Mouse (Mus musculus): ENCODE data around the gene 2900026A02Rik. TPM values are rescaled to one million over a fixed set of nuclear protein-coding genes. Genes with fewer than 3 reads are reported as not detected.

The 2900026A02Rik gene
- total and polyA plus RNA-seq, 3 experiments, result not detected

GRCm38 (mm10) chr5:113085931-113086330 lies 135.1 kb downstream of the 2900026A02Rik start:
- H3K79me2 ChIP-seq (ENCODE audit: control insufficient read depth, insufficient read depth, low read length, poor library complexity), result no peaks in the 10 kb centered on the region
- no peak overlapping the region for H3K27ac ChIP-seq (ENCODE audit: control insufficient read depth, low read depth, low read length)
- H3K36me3 ChIP-seq (ENCODE audit: control insufficient read depth in 1 of 2, insufficient read depth in 2 of 2, low read length in 2 of 2), result no peaks in the 10 kb centered on the region
- H3K4me1 ChIP-seq (ENCODE audit: control insufficient read depth in 1 of 2, insufficient read depth in 2 of 2, low read length in 2 of 2), result no peaks in the 10 kb centered on the region
- H3K4me3 ChIP-seq (ENCODE audit: control insufficient read depth in 1 of 2, insufficient read depth in 1 of 2, low read depth in 2 of 2, low read length in 2 of 2), result no peak overlapping the region
- H3K9ac ChIP-seq (ENCODE audit: control insufficient read depth, low read depth, low read length, poor library complexity, severe bottlenecking), result no peak overlapping the region
- no peak for TF ChIP-seq ZC3H11A (IDR thresholded peaks at IDR 0.05; ENCODE audit: low read depth, low read length)
- no peak for TF ChIP-seq CTCF (IDR thresholded peaks at IDR 0.05 in 2 of 3, conservative IDR thresholded peaks at IDR 0.05 in 1 of 3; ENCODE audit: control insufficient read depth in 1 of 3, insufficient read depth in 1 of 3, low read depth in 2 of 3, low read length in 3 of 3, poor library complexity in 1 of 3, severe bottlenecking in 1 of 3)
- no peak for TF ChIP-seq MAZ (IDR thresholded peaks at IDR 0.05; ENCODE audit: low read depth, low read length)
- H3K27me3 ChIP-seq (ENCODE audit: control insufficient read depth in 1 of 2, insufficient read depth in 2 of 2, low read length in 2 of 2), result no peaks in the 10 kb centered on the region
- H3K9me3 ChIP-seq (replicated peaks; ENCODE audit: insufficient read depth, low read length), result no peaks in the 10 kb centered on the region
- DNase-seq (ENCODE audit: low read depth, low spot score), result no peak

- no peak overlapping the region for H3K9ac ChIP-seq (ENCODE audit: control insufficient read depth, low read depth, low read length, poor library complexity, severe bottlenecking)
- no peak for TF ChIP-seq NELFE (IDR thresholded peaks at IDR 0.05; ENCODE audit: low read depth, low read length)
- TF ChIP-seq CHD2 (IDR thresholded peaks at IDR 0.05; ENCODE audit: low read length), result no peak
- no peak for TF ChIP-seq TBP (IDR thresholded peaks at IDR 0.05; ENCODE audit: low read depth, low read length)
- no peak for TF ChIP-seq BHLHE40 (IDR thresholded peaks at IDR 0.05; ENCODE audit: borderline replicate concordance, low read depth, low read length)
- no peak for TF ChIP-seq MXI1 (IDR thresholded peaks at IDR 0.05; ENCODE audit: low read depth, low read length)
- no peak for TF ChIP-seq ZNF384 (IDR thresholded peaks at IDR 0.05; ENCODE audit: low read depth, low read length)
- TF ChIP-seq MAZ (IDR thresholded peaks at IDR 0.05; ENCODE audit: low read depth, low read length), result no peak
- TF ChIP-seq POLR2A (IDR thresholded peaks at IDR 0.05; ENCODE audit: control insufficient read depth in 1 of 2, insufficient read depth in 1 of 2, low read depth in 1 of 2, low read length in 2 of 2, poor library complexity in 1 of 2), result no peak
- TF ChIP-seq ETS1 (IDR thresholded peaks at IDR 0.05; ENCODE audit: low read depth, low read length), result no peak
These were observed 136.7 kb downstream of the 2900026A02Rik start for GRCm38 (mm10) chr5:113084309-113084708.

GRCm38 (mm10) chr5:113082356-113083168 lies 138.5 kb downstream of the 2900026A02Rik start:
- no peak for DNase-seq (ENCODE audit: low read depth, low spot score)
- Histone ChIP-seq H3K4me1 (ENCODE audit: control insufficient read depth in 1 of 2, insufficient read depth in 2 of 2, low read length in 2 of 2) (no peaks in the 10 kb centered on the region), H3K9ac (ENCODE audit: control insufficient read depth, low read depth, low read length, poor library complexity, severe bottlenecking) (no peak overlapping the region), H3K27me3 (ENCODE audit: control insufficient read depth in 1 of 2, insufficient read depth in 2 of 2, low read length in 2 of 2) (no peaks in the 10 kb centered on the region), H3K36me3 (ENCODE audit: control insufficient read depth in 1 of 2, insufficient read depth in 2 of 2, low read length in 2 of 2) (no peaks in the 10 kb centered on the region), H3K79me2 (ENCODE audit: control insufficient read depth, insufficient read depth, low read length, poor library complexity) (no peaks in the 10 kb centered on the region), H3K27ac (ENCODE audit: control insufficient read depth, low read depth, low read length) (no peak overlapping the region), H3K4me3 (ENCODE audit: control insufficient read depth in 1 of 2, insufficient read depth in 1 of 2, low read depth in 2 of 2, low read length in 2 of 2) (no peak overlapping the region), H3K9me3 (replicated peaks; ENCODE audit: insufficient read depth, low read length) (no peaks in the 10 kb centered on the region)
- TF ChIP-seq BHLHE40 (IDR thresholded peaks at IDR 0.05; ENCODE audit: borderline replicate concordance, low read depth, low read length), result no peak
- no peak for TF ChIP-seq KAT2A (conservative IDR thresholded peaks at IDR 0.05; ENCODE audit: low read depth, low read length)
- no peak for TF ChIP-seq ELF1 (IDR thresholded peaks at IDR 0.05; ENCODE audit: low read depth, low read length)
- TF ChIP-seq JUND (IDR thresholded peaks at IDR 0.05; ENCODE audit: low read depth, low read length), result no peak
- TF ChIP-seq ETS1 (IDR thresholded peaks at IDR 0.05; ENCODE audit: low read depth, low read length), result no peak
- no peak for TF ChIP-seq USF2 (IDR thresholded peaks at IDR 0.05; ENCODE audit: borderline replicate concordance in 1 of 2, insufficient read depth in 1 of 2, low read depth in 1 of 2, low read length in 2 of 2)
- no peak for TF ChIP-seq POLR2AphosphoS5 (IDR thresholded peaks at IDR 0.05; ENCODE audit: borderline replicate concordance, low read depth, low read length)
- TF ChIP-seq USF1 (IDR thresholded peaks at IDR 0.05; ENCODE audit: low read depth, low read length), result no peak
- no peak for TF ChIP-seq TAL1 (IDR thresholded peaks at IDR 0.05; ENCODE audit: low read length)
- TF ChIP-seq POLR2A (IDR thresholded peaks at IDR 0.05; ENCODE audit: control insufficient read depth in 1 of 2, insufficient read depth in 1 of 2, low read depth in 1 of 2, low read length in 2 of 2, poor library complexity in 1 of 2), result no peak
- no peak for TF ChIP-seq CHD1 (IDR thresholded peaks at IDR 0.05; ENCODE audit: low read depth, low read length)
- no peak for TF ChIP-seq GATA1 (IDR thresholded peaks at IDR 0.05; ENCODE audit: low read depth, low read length)

More at GRCm38 (mm10) chr5:113084309-113084708, 136.7 kb downstream of the 2900026A02Rik start:
- Histone ChIP-seq H3K79me2 (ENCODE audit: control insufficient read depth, insufficient read depth, low read length, poor library complexity) (no peaks in the 10 kb centered on the region), H3K9me3 (replicated peaks; ENCODE audit: insufficient read depth, low read length) (no peaks in the 10 kb centered on the region), H3K27ac (ENCODE audit: control insufficient read depth, low read depth, low read length) (no peak overlapping the region), H3K27me3 (ENCODE audit: control insufficient read depth in 1 of 2, insufficient read depth in 2 of 2, low read length in 2 of 2) (no peaks in the 10 kb centered on the region), H3K4me1 (ENCODE audit: control insufficient read depth in 1 of 2, insufficient read depth in 2 of 2, low read length in 2 of 2) (no peaks in the 10 kb centered on the region), H3K36me3 (ENCODE audit: control insufficient read depth in 1 of 2, insufficient read depth in 2 of 2, low read length in 2 of 2) (no peaks in the 10 kb centered on the region), H3K4me3 (ENCODE audit: control insufficient read depth in 1 of 2, insufficient read depth in 1 of 2, low read depth in 2 of 2, low read length in 2 of 2) (no peak overlapping the region)
- DNase-seq (ENCODE audit: low read depth, low spot score), result no peak
